Mouse (Mus musculus) left cerebral cortex, postnatal 36 days (tissue): ENCODE measurements at regions not wholly inside any gene's neighbourhood (a gene's known extent, or its start where the extent isn't known, plus 50 kb on each side); places are given as distances from the start of the nearest gene placed in this dataset.

Experiments
- DNase-seq, 2 experiments: peaks; one replicate each; pipeline ENCODE4 v3.0.0; 2021 to 2022; ENCODE audit warnings: low spot score in 2 of 2, mixed read lengths in 1 of 2
- intact Hi-C: fragments of 180-260 bp; cut with DNase I; formaldehyde crosslinking; loops from one replicate; pipeline ENCODE4 v1.15.1; 2025

GRCm38 (mm10) chr13:102591803-102592537 lies 101.4 kb upstream of the Cd180 start:
- intact Hi-C loops: no loop called here
- no peak for DNase-seq

- intact Hi-C loops: no loop called here
- peak; percentile 40 to 52 for DNase-seq
Measured at GRCm38 (mm10) chr13:102593405-102594200, 99.8 kb upstream of the Cd180 start.

- intact Hi-C loops: no loop called here
- no peak for DNase-seq
Measured at GRCm38 (mm10) chr13:102594201-102594600, 99.2 kb upstream of the Cd180 start.

GRCm38 (mm10) chr13:102595602-102596001 lies 97.8 kb upstream of the Cd180 start:
- DNase-seq: no peak
- intact Hi-C loops: no loop called here

- intact Hi-C loops: no loop called here
- no peak for DNase-seq
Measured at GRCm38 (mm10) chr13:102596101-102596500, 97.3 kb upstream of the Cd180 start.

GRCm38 (mm10) chr13:102598181-102598580 lies 95.2 kb upstream of the Cd180 start:
- intact Hi-C loops: no loop called here
- no peak for DNase-seq

- DNase-seq: no peak
- intact Hi-C loops: no loop called here
Measured at GRCm38 (mm10) chr13:102599602-102600001, 93.8 kb upstream of the Cd180 start.

- intact Hi-C loops: no loop called here
- DNase-seq: no peak
Measured at GRCm38 (mm10) chr13:102600026-102600425, 93.3 kb upstream of the Cd180 start.

- DNase-seq: no peak
- intact Hi-C loops: no loop called here
Measured at GRCm38 (mm10) chr13:102624461-102624860, 68.9 kb upstream of the Cd180 start.

GRCm38 (mm10) chr13:102625171-102625835 lies 68.1 kb upstream of the Cd180 start:
- intact Hi-C loops: no loop called here
- DNase-seq: peak; percentile 34 to 41

- intact Hi-C loops: no loop called here
- no peak for DNase-seq
Measured at GRCm38 (mm10) chr13:102625836-102626340, 67.5 kb upstream of the Cd180 start.

- intact Hi-C loops: no loop called here
- DNase-seq: no peak
Measured at GRCm38 (mm10) chr13:102627786-102628185, 65.6 kb upstream of the Cd180 start.

GRCm38 (mm10) chr13:102629176-102629575 lies 64.2 kb upstream of the Cd180 start:
- intact Hi-C loops: no loop called here
- no peak for DNase-seq

- intact Hi-C loops: no loop called here
- no peak for DNase-seq
Measured at GRCm38 (mm10) chr13:102634236-102634957, 59.0 kb upstream of the Cd180 start.

GRCm38 (mm10) chr13:102636032-102636431 lies 57.3 kb upstream of the Cd180 start:
- DNase-seq: no peak
- intact Hi-C loops: no loop called here

GRCm38 (mm10) chr13:102637059-102637458 lies 56.3 kb upstream of the Cd180 start:
- DNase-seq: no peak
- intact Hi-C loops: no loop called here

GRCm38 (mm10) chr13:102639651-102640050 lies 53.7 kb upstream of the Cd180 start:
- DNase-seq: no peak
- intact Hi-C loops: loop anchor here (10.0 kb wide), 1 partner anchor 1795 kb away; no protein-coding TSS in a partner anchor

- intact Hi-C loops: loop anchor here (10.0 kb wide), 1 partner anchor 1795 kb away; no protein-coding TSS in a partner anchor
- no peak for DNase-seq
Measured at GRCm38 (mm10) chr13:102640171-102640570, 53.2 kb upstream of the Cd180 start.
